Mouse (Mus musculus): ENCODE measurements around the gene Thsd1. TPM values are rescaled to one million over a fixed set of nuclear protein-coding genes. Genes with fewer than 3 reads are reported as not detected.
"Not testable (repeated sequence)": the region's sequence is repeated elsewhere in the genome, so short reads cannot be mapped to it uniquely, and the experiment has no call there.

The Thsd1 gene
- polyA plus RNA-seq, 1 experiment = 5.2 TPM

DNA sequence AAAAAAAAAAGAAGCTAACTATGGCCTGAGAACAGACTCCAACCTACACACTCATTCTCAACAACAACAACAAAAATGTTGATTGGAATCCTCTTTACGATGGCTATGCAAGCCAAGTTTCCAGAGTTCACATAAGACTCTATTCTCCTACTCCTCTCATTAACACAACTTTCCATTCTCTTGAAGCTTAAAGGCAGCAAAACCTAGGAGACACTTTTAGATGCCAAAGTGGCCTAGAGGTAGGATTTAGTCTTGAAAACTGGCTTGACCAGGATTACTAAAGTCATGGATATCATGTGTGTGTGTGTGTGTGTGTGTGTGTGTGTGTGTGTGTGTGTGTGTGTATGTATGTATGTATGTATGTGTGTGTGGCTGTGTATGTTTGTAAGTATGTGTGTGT is 38.1 kb downstream of the Thsd1 start:
- TF ChIP-seq CTCF (IDR thresholded peaks at IDR 0.05; ENCODE audit: borderline replicate concordance, insufficient read depth, low read depth, low read length) (no peak), POLR2A (IDR thresholded peaks at IDR 0.05; ENCODE audit: borderline replicate concordance, insufficient read depth, low read length) (no peak)
- no peak overlapping the region for H3K27ac ChIP-seq (ENCODE audit: insufficient read depth, low read length)
- H3K4me3 ChIP-seq (replicated peaks; ENCODE audit: insufficient read depth, low read depth, low read length) = no peak overlapping the region
- no peak for DNase-seq
- no peaks in the 10 kb centered on the region for H3K27me3 ChIP-seq (ENCODE audit: control insufficient read depth, insufficient read depth, low read length)
- 95% methylated on average over 1 of the region's 1 CpGs for WGBS
- no peaks in the 10 kb centered on the region for H3K4me1 ChIP-seq (ENCODE audit: control insufficient read depth, insufficient read depth, low read length)

DNA sequence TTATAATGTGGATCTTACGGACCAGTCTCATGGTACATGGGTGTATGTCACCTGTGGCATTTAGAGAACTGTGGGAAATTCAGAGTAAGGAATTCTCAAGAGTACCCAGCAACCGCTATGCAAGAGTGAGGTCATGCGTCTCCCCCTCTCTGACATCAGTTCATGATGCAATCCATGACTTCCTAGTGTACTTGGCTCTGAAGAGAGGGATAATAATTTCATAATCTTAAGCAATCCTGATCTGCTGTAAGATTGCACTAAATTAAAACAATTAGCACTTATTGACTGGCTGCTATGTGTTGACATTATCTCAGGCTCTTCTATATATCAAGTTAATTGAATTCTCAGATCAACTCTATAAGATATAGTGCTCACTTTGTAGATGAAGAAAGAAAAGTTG is 39.7 kb downstream of the Thsd1 start:
- no peak for TF ChIP-seq POLR2A (IDR thresholded peaks at IDR 0.05; ENCODE audit: borderline replicate concordance, insufficient read depth, low read length)
- TF ChIP-seq CTCF (IDR thresholded peaks at IDR 0.05; ENCODE audit: borderline replicate concordance, insufficient read depth, low read depth, low read length) = no peak
- WGBS = 95% methylated on average over 3 of the region's 3 CpGs
- no peak overlapping the region for H3K27ac ChIP-seq (ENCODE audit: insufficient read depth, low read length)
- no peak for DNase-seq
- no peaks in the 10 kb centered on the region for H3K27me3 ChIP-seq (ENCODE audit: control insufficient read depth, insufficient read depth, low read length)
- no peak overlapping the region for H3K4me3 ChIP-seq (replicated peaks; ENCODE audit: insufficient read depth, low read depth, low read length)
- H3K4me1 ChIP-seq (ENCODE audit: control insufficient read depth, insufficient read depth, low read length) = no peaks in the 10 kb centered on the region

DNA sequence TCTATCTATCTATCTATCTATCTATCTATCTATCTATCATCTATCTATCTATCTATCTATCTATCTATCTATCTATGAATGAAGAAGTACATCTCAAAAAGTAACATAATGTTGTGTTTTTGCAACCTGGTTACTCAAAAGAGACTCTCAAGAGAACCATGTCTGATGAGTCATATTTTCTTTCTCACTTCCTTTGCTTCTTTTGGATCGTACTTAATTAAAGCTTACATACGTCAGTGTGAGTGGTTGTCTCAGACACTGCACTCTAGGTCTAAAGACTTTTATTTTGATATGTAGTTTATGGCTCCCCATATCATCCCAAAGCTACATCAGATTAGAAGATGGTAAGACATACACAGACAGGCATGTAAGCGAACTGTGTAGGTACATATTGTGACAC is 46.0 kb downstream of the Thsd1 start:
- Histone ChIP-seq H3K27ac (ENCODE audit: insufficient read depth, low read length) (no peak overlapping the region), H3K27me3 (ENCODE audit: control insufficient read depth, insufficient read depth, low read length) (no peaks in the 10 kb centered on the region), H3K4me3 (replicated peaks; ENCODE audit: insufficient read depth, low read depth, low read length) (no peak overlapping the region), H3K4me1 (ENCODE audit: control insufficient read depth, insufficient read depth, low read length) (no peaks in the 10 kb centered on the region)
- TF ChIP-seq CTCF (IDR thresholded peaks at IDR 0.05; ENCODE audit: borderline replicate concordance, insufficient read depth, low read depth, low read length) (no peak), POLR2A (IDR thresholded peaks at IDR 0.05; ENCODE audit: borderline replicate concordance, insufficient read depth, low read length) (no peak)
- WGBS = 85% methylated on average over 3 of the region's 3 CpGs
- no peak for DNase-seq

DNA sequence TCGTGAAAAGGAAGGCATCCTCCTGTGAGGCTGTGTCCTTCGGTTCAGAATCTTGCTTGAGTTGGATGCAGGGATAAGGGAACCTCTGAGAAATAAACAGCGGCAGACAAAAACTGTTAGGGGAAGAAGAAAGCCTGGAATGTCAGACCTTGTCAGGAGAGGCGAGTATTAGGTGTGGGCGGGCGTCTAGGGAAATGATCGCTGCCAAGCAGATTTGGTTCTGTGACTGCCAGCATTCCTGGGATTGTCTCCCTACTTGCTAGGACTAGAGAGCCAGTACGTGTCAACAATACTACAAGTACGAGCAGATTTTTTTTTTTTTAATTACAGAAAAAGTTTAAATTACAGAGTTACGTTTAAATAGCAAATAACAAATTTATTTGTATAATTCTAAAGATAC is 47.5 kb downstream of the Thsd1 start:
- Histone ChIP-seq H3K4me3 (replicated peaks; ENCODE audit: insufficient read depth, low read depth, low read length) (no peak overlapping the region), H3K4me1 (ENCODE audit: control insufficient read depth, insufficient read depth, low read length) (no peaks in the 10 kb centered on the region), H3K27ac (ENCODE audit: insufficient read depth, low read length) (no peak overlapping the region), H3K27me3 (ENCODE audit: control insufficient read depth, insufficient read depth, low read length) (no peaks in the 10 kb centered on the region)
- no peak for DNase-seq
- TF ChIP-seq CTCF (IDR thresholded peaks at IDR 0.05; ENCODE audit: borderline replicate concordance, insufficient read depth, low read depth, low read length) = no peak
- 62% methylated on average over 10 of the region's 10 CpGs for WGBS

DNA sequence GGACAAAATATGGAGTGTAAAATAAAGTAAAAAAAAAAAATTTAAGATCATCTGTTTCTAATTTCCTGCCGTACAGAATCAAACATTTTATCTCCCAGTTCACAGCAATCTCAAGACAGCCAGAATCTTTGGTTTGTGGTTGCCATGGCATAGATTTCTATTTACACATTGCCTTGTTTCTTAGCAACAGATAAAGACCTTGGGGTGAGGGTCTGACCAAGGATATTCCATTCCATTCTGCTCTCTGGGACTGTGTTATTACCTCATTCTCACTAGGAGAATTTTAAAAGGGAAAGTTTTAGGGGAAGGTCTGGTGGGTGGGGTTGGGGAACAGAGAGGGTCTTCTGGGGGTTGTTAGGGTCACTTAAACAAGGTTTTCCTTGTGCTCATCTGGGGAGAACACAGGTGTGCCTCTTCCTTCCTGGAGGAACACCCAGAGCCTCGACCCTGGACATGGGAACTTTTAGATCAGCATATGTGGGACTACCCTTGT is 55.9 kb downstream of the Thsd1 start, which contains the start of gene Tpte:
TSS of gene Tpte (plus strand) at position 443 of the 493 bp plus-strand sequence.
- Histone ChIP-seq H3K4me1 (ENCODE audit: control insufficient read depth, insufficient read depth, low read length) (no peaks in the 10 kb centered on the region), H3K27ac (ENCODE audit: insufficient read depth, low read length) (no peak within 1 kb of the TSS), H3K27me3 (ENCODE audit: control insufficient read depth, insufficient read depth, low read length) (no peaks in the 10 kb centered on the region), H3K4me3 (replicated peaks; ENCODE audit: insufficient read depth, low read depth, low read length) (no peak within 1 kb of the TSS)
- TF ChIP-seq CTCF (IDR thresholded peaks at IDR 0.05; ENCODE audit: borderline replicate concordance, insufficient read depth, low read depth, low read length) = no peak
- no peak for TF ChIP-seq POLR2A (IDR thresholded peaks at IDR 0.05; ENCODE audit: borderline replicate concordance, insufficient read depth, low read length)
- 56% methylated on average over 2 of the region's 2 CpGs for WGBS
- no peak for DNase-seq

DNA sequence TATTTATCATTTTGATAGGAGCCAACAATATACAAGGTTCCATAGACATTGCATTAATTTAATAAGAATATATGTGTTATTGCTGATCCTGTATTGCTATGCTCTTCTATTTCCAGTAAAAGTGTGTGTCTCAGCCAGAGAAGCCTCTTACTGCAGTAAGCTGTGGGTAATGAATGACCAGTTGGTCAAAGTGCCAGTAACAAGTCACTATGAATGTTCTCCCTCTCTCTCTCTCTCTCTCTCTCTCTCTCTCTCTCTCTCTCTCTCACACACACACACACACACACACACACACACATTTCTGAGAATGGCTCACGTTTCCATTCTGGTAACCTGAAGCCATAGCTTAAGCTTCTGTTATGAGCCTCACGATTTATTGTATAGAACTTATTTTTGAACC is 75.2 kb downstream of the Thsd1 start:
- no peaks in the 10 kb centered on the region for H3K27me3 ChIP-seq (ENCODE audit: control insufficient read depth, insufficient read depth, low read length)
- H3K4me1 ChIP-seq (ENCODE audit: control insufficient read depth, insufficient read depth, low read length) = no peaks in the 10 kb centered on the region
- H3K27ac ChIP-seq (ENCODE audit: insufficient read depth, low read length) = no peak overlapping the region
- TF ChIP-seq CTCF (IDR thresholded peaks at IDR 0.05; ENCODE audit: borderline replicate concordance, insufficient read depth, low read depth, low read length) (no peak), POLR2A (IDR thresholded peaks at IDR 0.05; ENCODE audit: borderline replicate concordance, insufficient read depth, low read length) (no peak)
- WGBS = 61% methylated on average over 2 of the region's 2 CpGs
- no peak for DNase-seq
- H3K4me3 ChIP-seq (replicated peaks; ENCODE audit: insufficient read depth, low read depth, low read length) = no peak overlapping the region

DNA sequence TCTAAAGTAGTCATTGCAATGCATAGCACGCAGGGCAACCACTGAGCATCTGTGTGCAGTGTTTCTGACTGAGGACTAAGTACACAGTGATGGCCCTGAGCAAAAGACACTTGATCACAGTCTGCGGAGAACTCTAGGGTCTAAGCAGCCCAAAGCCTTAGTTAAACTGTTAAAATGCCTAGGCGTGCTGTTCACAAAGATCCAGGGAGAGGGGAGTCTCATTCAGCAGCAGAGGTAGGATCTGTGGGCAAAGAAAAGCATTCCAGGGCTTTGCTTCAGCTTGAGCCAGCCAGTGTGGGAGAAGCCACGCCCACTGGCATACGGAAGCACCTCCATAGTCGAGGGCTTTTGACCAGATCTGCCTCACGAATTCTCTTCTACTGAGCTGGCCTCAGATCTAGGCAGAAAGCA is 75.8 kb downstream of the Thsd1 start:
- DNase-seq = no peak
- H3K4me1 ChIP-seq (ENCODE audit: control insufficient read depth, insufficient read depth, low read length) = no peaks in the 10 kb centered on the region
- H3K27ac ChIP-seq (ENCODE audit: insufficient read depth, low read length) = no peak overlapping the region
- 25% methylated on average over 7 of the region's 7 CpGs for WGBS
- no peak overlapping the region for H3K4me3 ChIP-seq (replicated peaks; ENCODE audit: insufficient read depth, low read depth, low read length)
- no peaks in the 10 kb centered on the region for H3K27me3 ChIP-seq (ENCODE audit: control insufficient read depth, insufficient read depth, low read length)
- no peak for TF ChIP-seq CTCF (IDR thresholded peaks at IDR 0.05; ENCODE audit: borderline replicate concordance, insufficient read depth, low read depth, low read length)
- TF ChIP-seq POLR2A (IDR thresholded peaks at IDR 0.05; ENCODE audit: borderline replicate concordance, insufficient read depth, low read length) = no peak

DNA sequence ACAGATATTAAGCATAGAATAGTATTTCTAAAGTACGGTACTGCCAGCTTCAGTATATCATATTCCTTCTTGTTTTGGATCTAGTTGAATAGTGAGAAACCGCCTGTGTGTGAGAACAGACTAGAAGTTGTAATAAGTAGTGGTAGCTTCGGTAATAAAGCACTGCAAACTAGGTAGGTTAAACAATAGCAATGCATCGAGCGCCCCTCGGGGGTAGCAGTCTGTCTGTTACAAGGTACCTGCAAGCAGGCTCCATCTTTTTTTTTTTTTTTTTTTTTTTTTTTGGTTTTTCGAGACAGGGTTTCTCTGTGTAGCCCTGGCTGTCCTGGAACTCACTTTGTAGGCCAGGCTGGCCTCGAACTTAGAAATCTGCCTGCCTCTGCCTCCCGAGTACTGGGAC is 76.9 kb downstream of the Thsd1 start:
- H3K4me3 ChIP-seq (replicated peaks; ENCODE audit: insufficient read depth, low read depth, low read length); DNase-seq; H3K27ac ChIP-seq (ENCODE audit: insufficient read depth, low read length); H3K4me1 ChIP-seq (ENCODE audit: control insufficient read depth, insufficient read depth, low read length); H3K27me3 ChIP-seq (ENCODE audit: control insufficient read depth, insufficient read depth, low read length): not testable (repeated sequence)
- WGBS = 88% methylated on average over 9 of the region's 9 CpGs

Data from cerebellum, adult 2 months (tissue).